Mouse (Mus musculus) ES-E14 (cell line): Measurements from ENCODE around the gene Zfp365.

Experiments
- CHD2 ChIP-seq: IDR thresholded peaks from 2 replicates; pipeline ENCODE4 v1.6.1; 2014; ENCODE audit warnings: mild to moderate bottlenecking, low read depth, low read length, inconsistent platforms
- HCFC1 ChIP-seq: IDR thresholded peaks from 2 replicates; pipeline ENCODE4 v1.6.1; 2012; ENCODE audit warnings: low read length, inconsistent platforms, borderline replicate concordance; ENCODE audit not compliant: insufficient read depth
- MAFK ChIP-seq: IDR thresholded peaks from 2 replicates; pipeline ENCODE4 v1.6.1; 2014; ENCODE audit warnings: mild to moderate bottlenecking, low read depth, low read length, inconsistent platforms; ENCODE audit not compliant: insufficient read depth
- ZC3H11A ChIP-seq: IDR thresholded peaks from 2 replicates; pipeline ENCODE4 v1.6.1; 2012; ENCODE audit warnings: low read depth, mild to moderate bottlenecking, inconsistent platforms, low read length, borderline replicate concordance
- ZNF384 ChIP-seq: IDR thresholded peaks from 2 replicates; pipeline ENCODE4 v1.6.1; 2012; ENCODE audit warnings: low read depth, low read length, inconsistent platforms

DNA sequence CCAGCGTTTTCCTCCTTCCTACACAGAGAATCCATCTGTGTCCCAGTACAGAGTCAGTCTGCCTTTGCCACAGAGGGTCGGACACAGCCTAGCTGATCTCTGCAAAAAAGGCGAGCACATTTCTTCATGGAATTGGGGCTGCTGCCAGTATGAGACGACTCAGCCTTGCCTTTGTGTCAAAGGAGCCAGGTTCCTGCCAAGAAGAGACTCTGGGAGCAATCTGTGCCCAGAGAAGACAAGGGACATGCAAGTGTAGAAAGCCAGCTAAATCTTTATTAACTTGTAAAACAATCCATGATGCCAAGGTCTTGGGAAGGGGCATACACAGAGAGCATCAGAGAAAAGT, 54.9 kb downstream of the Zfp365 start:
- TF ChIP-seq HCFC1 (no peak), CHD2 (no peak), MAFK (no peak), ZC3H11A (no peak), ZNF384 (no peak)
